Mouse (Mus musculus) erythroblast, adult 5-6 weeks (primary cell): ENCODE results near the gene Insl6. TPM values are rescaled to one million over a fixed set of nuclear protein-coding genes. Genes with fewer than 3 reads are reported as not detected.

Experiments used
- ATAC-seq: replicated peaks from 2 replicates; pipeline ENCODE4 v1.8.0; 2016; ENCODE audit warnings: moderate number of reproducible peaks, mild to moderate bottlenecking, moderate TSS enrichment, inconsistent platforms; ENCODE audit not compliant: poor library complexity, low FRiP score, severe bottlenecking
- total RNA-seq, 2 experiments: library from RNA; stranded (forward) in 1 of 2; stranded (reverse) in 1 of 2; fragments of 150-400 nt in 1 of 2; fragments of 200-764, 138-1000 nt in 1 of 2; gene quantifications; 2 replicates each; pipeline versions ENCODE4 v1.2.3 to v1.2.4; 2015 to 2017; ENCODE audit warnings: low replicate concordance in 2 of 2

Gene Insl6
- total RNA-seq, 2 experiments from 2014 or later, result not detected

GRCm38 (mm10) chr19:29296166-29296565 lies 29.0 kb downstream of the Insl6 start:
- no peak for ATAC-seq

- no peak for ATAC-seq
Observed at GRCm38 (mm10) chr19:29294756-29295155, 30.4 kb downstream of the Insl6 start.

- no peak for ATAC-seq
Observed at GRCm38 (mm10) chr19:29292546-29292945, 32.6 kb downstream of the Insl6 start.

- ATAC-seq, result no peak
Observed at GRCm38 (mm10) chr19:29291532-29291931, 33.6 kb downstream of the Insl6 start.

- no peak for ATAC-seq
Observed at GRCm38 (mm10) chr19:29287863-29288262, 37.3 kb downstream of the Insl6 start.

GRCm38 (mm10) chr19:29285451-29285869 lies 39.7 kb downstream of the Insl6 start:
- ATAC-seq, result no peak

GRCm38 (mm10) chr19:29278944-29279587 lies 46.1 kb downstream of the Insl6 start:
- ATAC-seq, result no peak

GRCm38 (mm10) chr19:29276414-29276813 lies 48.7 kb downstream of the Insl6 start:
- ATAC-seq, result no peak

- ATAC-seq, result no peak
Observed at GRCm38 (mm10) chr19:29272011-29272809, 52.9 kb downstream of the Insl6 start.

Other genes starting within 250 kb of the Insl6 start
- 22.9 and 35.7 TPM in 2 replicates for gene Rcl1, start 224.0 kb downstream of the Insl6 start, total RNA-seq (2015; ENCODE audit: low replicate concordance)
- gene Rcl1, start 224.0 kb downstream of the Insl6 start, total RNA-seq (2017; ENCODE audit: low replicate concordance), result 47.8 and 63.0 TPM in 2 replicates
- gene Jak2, start 73.5 kb downstream of the Insl6 start, total RNA-seq (2015; ENCODE audit: low replicate concordance), result 37.7 and 41.6 TPM in 2 replicates
- gene Jak2, start 73.5 kb downstream of the Insl6 start, total RNA-seq (2017; ENCODE audit: low replicate concordance), result 49.8 and 64.0 TPM in 2 replicates
- not detected in 2 replicates for gene Rln1, start 9.3 kb upstream of the Insl6 start, total RNA-seq (2015; ENCODE audit: low replicate concordance)
- not detected in 2 replicates for gene Rln1, start 9.3 kb upstream of the Insl6 start, total RNA-seq (2017; ENCODE audit: low replicate concordance)
- 61.0 and 81.7 TPM in 2 replicates for gene Plgrkt, start 42.0 kb upstream of the Insl6 start, total RNA-seq (2015; ENCODE audit: low replicate concordance)
- gene Plgrkt, start 42.0 kb upstream of the Insl6 start, total RNA-seq (2017; ENCODE audit: low replicate concordance), result 38.1 and 73.6 TPM in 2 replicates
- 0.58 and 4.6 TPM in 2 replicates for gene Cd274, start 42.1 kb upstream of the Insl6 start, total RNA-seq (2015; ENCODE audit: low replicate concordance)
- gene Cd274, start 42.1 kb upstream of the Insl6 start, total RNA-seq (2017; ENCODE audit: low replicate concordance), result 3.6 and 4.6 TPM in 2 replicates
- gene Pdcd1lg2, start 85.6 kb upstream of the Insl6 start, total RNA-seq (2015; ENCODE audit: low replicate concordance), result not detected in 2 replicates
- 0.42 TPM in 1 of 2 replicates, not detected in the other for gene Pdcd1lg2, start 85.6 kb upstream of the Insl6 start, total RNA-seq (2017; ENCODE audit: low replicate concordance)
- gene Ric1, start 196.9 kb upstream of the Insl6 start, total RNA-seq (2015; ENCODE audit: low replicate concordance), result 1.7 and 6.1 TPM in 2 replicates
- 4.6 and 4.7 TPM in 2 replicates for gene Ric1, start 196.9 kb upstream of the Insl6 start, total RNA-seq (2017; ENCODE audit: low replicate concordance)